Mouse (Mus musculus) midbrain, postnatal 0 days (tissue): ENCODE data around the gene Pofut2. TPM values are rescaled to one million over a fixed set of nuclear protein-coding genes. Genes with fewer than 3 reads are reported as not detected.
"Not testable (repeated sequence)": the region's sequence is repeated elsewhere in the genome, so short reads cannot be mapped to it uniquely, and the experiment has no call there.

Experiments used
- ATAC-seq: fragments of 200-750 bp; cut with Nextera tagmentation; 2 replicates; pipeline ENCODE4 v1.8.0; 2017; ENCODE audit warnings: moderate number of reproducible peaks, mild to moderate bottlenecking, moderate TSS enrichment, moderate library complexity; ENCODE audit not compliant: low FRiP score
- DNase-seq: peaks from one replicate; pipeline ENCODE4 v3.0.0-alpha.2; 2015; ENCODE audit warnings: low spot score
- H3K27ac ChIP-seq: fragments of 300-500 bp; sonication (generic); 2 replicates; pipeline ENCODE4 v1.5.1; 2014; ENCODE audit warnings: low read depth, mild to moderate bottlenecking, low read length, mixed read lengths
- H3K27me3 ChIP-seq: fragments of 300-500 bp; sonication (generic); 2 replicates; pipeline ENCODE4 v1.6.1; 2014; ENCODE audit warnings: low read length, control low read depth, mixed read lengths; ENCODE audit not compliant: insufficient read depth
- H3K36me3 ChIP-seq: fragments of 300-500 bp; sonication (generic); 2 replicates; pipeline ENCODE4 v1.6.1; 2014; ENCODE audit warnings: low read length, control low read depth, mixed read lengths; ENCODE audit not compliant: insufficient read depth
- H3K4me1 ChIP-seq: fragments of 300-500 bp; sonication (generic); 2 replicates; pipeline ENCODE4 v1.6.1; 2014; ENCODE audit warnings: mild to moderate bottlenecking, control low read depth, antibody characterized with exemption, low read length, mixed read lengths; ENCODE audit not compliant: insufficient read depth
- H3K4me2 ChIP-seq: fragments of 300-500 bp; sonication (generic); 2 replicates; pipeline ENCODE4 v1.6.1; 2014; ENCODE audit warnings: low read depth, mild to moderate bottlenecking, low read length, mixed read lengths; ENCODE audit not compliant: poor library complexity, severe bottlenecking
- H3K4me3 ChIP-seq: fragments of 300-500 bp; sonication (generic); 2 replicates; pipeline ENCODE4 v1.5.1; 2014; ENCODE audit warnings: low read depth, mild to moderate bottlenecking, low read length, moderate library complexity
- H3K9ac ChIP-seq: fragments of 300-500 bp; sonication (generic); replicated peaks from 2 replicates; pipeline ENCODE4 v1.6.1; 2014; ENCODE audit warnings: mild to moderate bottlenecking, low read length, moderate library complexity, mixed read lengths; ENCODE audit not compliant: poor library complexity, severe bottlenecking
- H3K9me3 ChIP-seq: fragments of 300-500 bp; sonication (generic); 2 replicates; pipeline ENCODE4 v1.6.1; 2016; ENCODE audit warnings: low read length, control low read depth
- CTCF ChIP-seq: IDR thresholded peaks from 2 replicates; pipeline ENCODE4 v1.5.1; 2016; ENCODE audit warnings: antibody characterized with exemption, mild to moderate bottlenecking
- WGBS: fragments of 180-500 bp; shearing (Covaris S2); extraction: QIAGEN DNeasy Blood & Tissue Kit; methylation state at CpG from one replicate; pipeline ENCODE4 v1.1.7; 2014; 5-methylcytosine and 5-hydroxymethylcytosine counted together
- polyA plus RNA-seq: library from polyadenylated mRNA; unstranded; fragments of >200 nt; fragmentation: Nextera tagmentation; extraction: Ambion mirVana; gene quantifications from 2 replicates; pipeline ENCODE4 v1.2.1, GENCODE M21; 2015
- total RNA-seq: library from RNA; depleted of rRNA; stranded (reverse); fragments of >200 nt; gene quantifications from 2 replicates; pipeline ENCODE4 v1.2.3, GENCODE M21; 2014

The Pofut2 gene
- total and polyA plus RNA-seq, 2 experiments from 2014 or later = 43.2 to 49.9 TPM

- no peak overlapping the region for H3K27ac ChIP-seq
- TF ChIP-seq CTCF = no peak
- H3K9me3 ChIP-seq = no peaks in the 10 kb centered on the region
- H3K4me1 ChIP-seq = no peaks in the 10 kb centered on the region
- DNase-seq (no peak), ATAC-seq (no peak)
- no peak overlapping the region for H3K9ac ChIP-seq
- no peak overlapping the region for H3K4me2 ChIP-seq
- H3K36me3 ChIP-seq = peaks cover 64% of the 10 kb centered on the region
- WGBS = 83% methylated on average over 7 of the region's 7 CpGs
- no peaks in the 10 kb centered on the region for H3K27me3 ChIP-seq
- no peak overlapping the region for H3K4me3 ChIP-seq
These were observed 10.1 kb downstream of the Pofut2 start for GRCm38 (mm10) chr10:77269129-77269528.

- Histone ChIP-seq H3K4me3 (no peak overlapping the region), H3K4me1 (no peaks in the 10 kb centered on the region), H3K4me2 (no peak overlapping the region), H3K27me3 (no peaks in the 10 kb centered on the region), H3K9me3 (no peaks in the 10 kb centered on the region), H3K27ac (no peak overlapping the region), H3K36me3 (peaks cover 27% of the 10 kb centered on the region), H3K9ac (no peak overlapping the region)
- no peak for TF ChIP-seq CTCF
- DNase-seq (peak; percentile 74), ATAC-seq (no peak)
- 61% methylated on average over 11 of the region's 11 CpGs for WGBS
These were observed 14.1 kb downstream of the Pofut2 start for GRCm38 (mm10) chr10:77272980-77273730.

GRCm38 (mm10) chr10:77273798-77274197, 14.8 kb downstream of the Pofut2 start:
- Histone ChIP-seq H3K36me3 (peaks cover 21% of the 10 kb centered on the region), H3K27me3 (no peaks in the 10 kb centered on the region), H3K9ac (no peak overlapping the region), H3K9me3 (no peaks in the 10 kb centered on the region), H3K4me2 (no peak overlapping the region), H3K4me3 (no peak overlapping the region), H3K4me1 (no peaks in the 10 kb centered on the region), H3K27ac (no peak overlapping the region)
- DNase-seq (no peak), ATAC-seq (no peak)
- no peak for TF ChIP-seq CTCF

GRCm38 (mm10) chr10:77282085-77282484, 23.1 kb downstream of the Pofut2 start:
- not testable (repeated sequence) for H3K9me3 ChIP-seq, H3K27ac ChIP-seq, H3K36me3 ChIP-seq, ATAC-seq, H3K27me3 ChIP-seq, DNase-seq, H3K9ac ChIP-seq, H3K4me2 ChIP-seq, H3K4me1 ChIP-seq, H3K4me3 ChIP-seq
- TF ChIP-seq CTCF = peak; percentile 35; the same call in 1 of the 2 replicates
- WGBS = 65% methylated on average over 1 of the region's 1 CpGs

GRCm38 (mm10) chr10:77282822-77283221, 23.8 kb downstream of the Pofut2 start:
- H3K4me2 ChIP-seq = no peak overlapping the region
- no peak for ATAC-seq
- WGBS = 16% methylated on average over 6 of the region's 6 CpGs

GRCm38 (mm10) chr10:77284832-77285231, 25.8 kb downstream of the Pofut2 start:
- no peak for TF ChIP-seq CTCF
- DNase-seq = no peak
- H3K4me1 ChIP-seq = 0 out of 2 replicates have a peak, but pooled peaks cover 5% of the 10 kb centered on the region
- no peak overlapping the region for H3K4me3 ChIP-seq
- no peaks in the 10 kb centered on the region for H3K27me3 ChIP-seq
- ATAC-seq = no peak
- no peak overlapping the region for H3K4me2 ChIP-seq
- H3K36me3 ChIP-seq = no peaks in the 10 kb centered on the region
- H3K27ac ChIP-seq = no peak overlapping the region
- no peaks in the 10 kb centered on the region for H3K9me3 ChIP-seq
- H3K9ac ChIP-seq = no peak overlapping the region
- 74% methylated on average over 6 of the region's 6 CpGs for WGBS

More at GRCm38 (mm10) chr10:77282822-77283221, 23.8 kb downstream of the Pofut2 start:
- peak; percentile 85 for DNase-seq
- H3K9me3 ChIP-seq = no peaks in the 10 kb centered on the region
- no peaks in the 10 kb centered on the region for H3K4me1 ChIP-seq
- H3K9ac ChIP-seq = no peak overlapping the region
- no peak overlapping the region for H3K27ac ChIP-seq
- no peaks in the 10 kb centered on the region for H3K36me3 ChIP-seq
- no peaks in the 10 kb centered on the region for H3K27me3 ChIP-seq
- H3K4me3 ChIP-seq = no peak overlapping the region
- TF ChIP-seq CTCF = peak; percentile 96
